Mouse (Mus musculus): ENCODE data around the gene Zkscan7.
"Not testable (repeated sequence)": the region's sequence is repeated elsewhere in the genome, so short reads cannot be mapped to it uniquely, and the experiment has no call there.

Gene Zkscan7

DNA sequence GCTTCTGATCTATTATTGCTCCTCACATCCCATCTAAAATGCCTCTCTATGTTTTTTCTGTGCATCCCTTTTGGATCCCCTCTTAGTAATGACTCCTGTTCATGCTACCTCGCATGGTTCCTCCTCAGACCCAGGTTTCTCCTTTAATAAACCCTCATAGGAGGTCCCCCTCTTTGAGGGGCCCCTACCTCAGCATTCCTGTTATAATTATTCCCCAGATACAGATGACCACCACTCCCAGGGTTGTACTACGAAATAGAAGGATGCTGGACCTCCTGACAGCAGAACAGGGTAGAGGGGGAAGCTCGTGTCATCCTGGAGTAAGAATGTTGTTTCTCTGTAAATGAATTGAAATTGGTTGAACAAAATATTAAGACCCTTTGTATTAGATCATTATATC, at the start of gene Zkscan7:
Gene Zkscan7 (plus strand): TSS at position 301 of the 400 bp plus-strand sequence.
- in situ Hi-C loops (cut with MboI; ENCODE audit: low sequenced_read_pairs): no loop called here

DNA sequence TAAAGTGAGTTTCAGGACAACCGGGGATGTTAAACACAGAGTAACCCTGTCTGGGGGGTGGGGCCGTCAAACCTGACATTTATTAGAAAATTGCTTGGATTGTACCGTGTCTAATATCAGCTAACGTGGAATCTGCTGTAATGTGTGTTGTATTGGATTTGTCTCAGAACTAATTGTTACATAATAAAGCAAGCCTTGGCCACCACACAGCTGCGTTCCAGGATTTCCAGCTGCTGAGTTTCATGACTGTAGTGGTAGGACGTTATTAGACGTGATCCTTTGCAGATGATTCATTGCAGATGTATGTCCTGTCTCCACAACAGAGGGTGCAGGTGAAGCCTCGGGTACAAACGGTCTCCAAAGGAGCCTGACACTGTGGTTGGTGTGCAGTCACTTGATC, 49.4 kb upstream of the Zkscan7 start:
- in situ Hi-C loops (cut with MboI; ENCODE audit: low sequenced_read_pairs): no loop called here

DNA sequence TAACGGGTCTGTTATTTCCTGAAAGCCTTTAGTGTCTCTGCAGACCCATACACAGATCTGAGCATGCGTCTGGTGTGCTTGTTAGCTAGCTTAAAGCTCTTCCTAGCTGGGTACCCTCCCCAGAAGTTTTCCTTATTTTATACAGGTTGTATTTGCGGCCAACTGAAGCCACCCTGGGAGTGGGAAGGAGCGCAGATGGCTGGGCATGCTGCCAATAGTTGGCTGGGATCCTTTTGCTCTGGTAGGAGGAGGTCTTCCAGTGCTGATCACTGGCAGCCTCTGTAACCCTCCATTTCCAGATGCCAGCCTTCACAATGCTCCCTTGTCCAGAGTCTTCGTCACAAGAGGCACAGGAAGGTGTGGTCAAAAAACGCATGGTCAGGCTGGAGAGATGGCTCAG, 48.7 kb upstream of the Zkscan7 start:
- in situ Hi-C loops (cut with MboI; ENCODE audit: low sequenced_read_pairs): no loop called here

- in situ Hi-C loops (cut with MboI; ENCODE audit: low sequenced_read_pairs): no loop called here
Measured at GRCm38 (mm10) chr9:122837216-122837615, 48.3 kb upstream of the Zkscan7 start.

DNA sequence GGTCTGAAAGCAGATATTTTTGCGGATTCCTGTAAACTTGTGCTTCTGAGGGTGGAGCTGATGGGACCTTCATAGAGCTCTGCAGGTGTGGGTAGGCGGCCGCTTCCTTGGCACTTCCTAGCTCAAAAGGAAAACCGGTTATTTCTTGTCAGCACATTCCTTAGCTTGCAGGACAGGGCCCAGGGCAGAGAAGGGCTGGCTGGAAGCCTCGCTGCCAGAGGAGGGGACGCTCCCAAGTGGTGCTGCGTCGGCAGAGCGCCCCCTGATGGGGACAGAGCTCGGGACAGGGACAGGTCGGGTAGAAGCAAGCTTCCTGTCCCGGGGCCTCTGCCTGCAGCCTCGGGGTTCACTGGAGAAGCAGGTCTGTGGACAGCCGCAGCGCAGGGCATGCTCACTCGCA, 47.8 kb upstream of the Zkscan7 start:
- in situ Hi-C loops (cut with MboI; ENCODE audit: low sequenced_read_pairs): no loop called here

DNA sequence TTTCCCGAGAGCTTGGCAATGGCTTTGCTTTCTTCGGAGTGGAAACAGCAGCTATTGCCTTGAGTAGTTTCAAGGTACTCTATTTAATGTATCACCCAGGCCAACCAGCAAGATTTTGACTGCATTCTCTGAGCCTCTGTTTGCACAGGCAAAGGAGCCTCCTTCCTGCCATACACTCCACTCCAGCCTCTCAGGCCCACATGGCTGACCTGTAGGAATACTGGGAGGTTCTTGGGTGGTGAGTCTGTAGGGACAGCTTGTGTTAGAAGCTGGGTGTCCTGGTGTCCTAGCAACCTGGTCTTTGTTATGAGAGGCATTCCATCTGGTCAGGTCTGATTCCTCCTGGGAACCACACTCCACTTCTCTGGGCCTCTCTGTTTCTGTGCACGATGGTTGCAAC, 41.7 kb upstream of the Zkscan7 start, which contains the start of gene Gm35549:
Gene Gm35549 (minus strand): TSS at position 276 of the 400 bp plus-strand sequence.
- in situ Hi-C loops (cut with MboI; ENCODE audit: low sequenced_read_pairs): no loop called here

DNA sequence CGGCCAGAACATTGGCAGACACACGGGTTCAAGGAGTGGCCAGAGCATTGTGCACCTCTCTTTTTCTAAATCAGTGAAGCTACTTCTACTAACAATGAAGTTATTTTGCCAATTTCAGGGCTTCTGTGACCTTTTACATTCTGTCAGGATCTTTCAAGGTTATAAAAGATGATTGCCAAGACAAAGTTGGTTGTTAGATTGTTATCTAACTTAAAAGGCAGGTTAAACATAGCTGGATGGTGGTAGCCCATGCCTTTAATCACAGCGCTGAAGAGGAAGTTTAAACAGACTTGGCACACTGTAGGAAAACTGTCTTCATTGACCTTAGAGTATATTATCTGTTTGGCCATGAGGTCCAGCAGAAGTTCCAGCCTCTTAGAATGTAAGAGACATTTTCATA, 39.9 kb upstream of the Zkscan7 start:
- in situ Hi-C loops (cut with MboI; ENCODE audit: low sequenced_read_pairs): no loop called here

DNA sequence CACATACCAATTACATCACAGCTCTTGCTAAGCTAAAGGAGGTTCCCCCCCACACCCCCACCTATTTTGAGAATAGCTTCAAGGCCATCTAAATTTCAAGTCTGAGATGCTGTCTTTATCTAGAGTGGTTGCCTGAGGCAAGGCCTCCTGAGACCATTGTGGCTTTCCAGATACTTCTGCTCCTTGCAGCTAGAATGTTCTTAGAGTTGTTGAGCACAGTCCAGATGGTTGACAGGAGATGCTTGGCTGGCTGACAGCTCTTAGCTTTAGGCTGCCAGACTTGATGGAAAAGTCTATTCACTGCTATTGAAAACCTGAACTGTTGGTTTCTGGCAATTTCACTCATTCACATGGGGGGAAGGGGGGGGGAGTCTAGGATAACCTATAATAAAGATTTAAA, 39.3 kb upstream of the Zkscan7 start:
- in situ Hi-C loops (cut with MboI; ENCODE audit: low sequenced_read_pairs): no loop called here

GRCm38 (mm10) chr9:122847811-122848311, 37.6 kb upstream of the Zkscan7 start:
- in situ Hi-C loops (cut with MboI; ENCODE audit: low sequenced_read_pairs): not testable (repeated sequence)

DNA sequence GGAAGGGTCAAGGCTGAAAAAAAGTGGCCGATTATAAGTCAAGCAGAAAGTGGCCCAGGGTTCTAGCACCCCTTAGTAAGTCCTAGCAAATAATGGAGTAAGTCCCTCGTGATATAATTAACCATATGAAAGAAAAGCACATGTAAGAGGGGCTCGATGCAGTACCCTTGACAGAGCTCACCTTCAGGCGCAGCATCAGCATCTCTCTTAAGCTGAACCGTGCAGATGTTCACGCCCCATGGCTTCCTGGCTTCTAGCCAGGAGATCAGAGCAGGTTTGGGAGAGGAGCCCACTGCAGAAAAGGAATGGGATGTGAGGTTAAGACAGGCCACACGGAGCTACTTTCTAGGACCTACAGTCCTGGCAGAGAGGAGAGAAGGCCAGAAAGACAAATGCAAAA, 31.0 kb upstream of the Zkscan7 start:
- in situ Hi-C loops (cut with MboI; ENCODE audit: low sequenced_read_pairs): no loop called here

DNA sequence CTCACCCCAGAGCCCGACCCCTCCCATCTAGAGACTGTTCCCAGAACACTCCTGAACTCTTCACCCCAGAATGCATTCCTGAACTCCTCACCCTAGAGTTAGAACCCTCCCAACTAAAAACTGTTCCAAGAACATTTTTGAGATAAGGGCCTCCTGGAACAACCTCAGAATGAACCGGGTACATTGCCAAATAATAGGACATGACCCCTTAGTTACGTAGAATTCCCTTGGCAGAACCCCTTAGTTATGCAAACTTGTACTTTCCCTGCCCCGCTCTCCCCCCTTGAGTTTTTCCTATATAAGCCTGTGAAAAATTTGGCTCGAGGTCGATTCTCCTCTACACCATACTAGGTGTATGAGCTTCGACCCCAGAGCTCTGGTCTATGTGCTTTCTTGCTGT, 30.3 kb upstream of the Zkscan7 start:
- in situ Hi-C loops (cut with MboI; ENCODE audit: low sequenced_read_pairs): not testable (repeated sequence)

- in situ Hi-C loops (cut with MboI; ENCODE audit: low sequenced_read_pairs): no loop called here
Measured at GRCm38 (mm10) chr9:122855617-122856016, 29.9 kb upstream of the Zkscan7 start.

DNA sequence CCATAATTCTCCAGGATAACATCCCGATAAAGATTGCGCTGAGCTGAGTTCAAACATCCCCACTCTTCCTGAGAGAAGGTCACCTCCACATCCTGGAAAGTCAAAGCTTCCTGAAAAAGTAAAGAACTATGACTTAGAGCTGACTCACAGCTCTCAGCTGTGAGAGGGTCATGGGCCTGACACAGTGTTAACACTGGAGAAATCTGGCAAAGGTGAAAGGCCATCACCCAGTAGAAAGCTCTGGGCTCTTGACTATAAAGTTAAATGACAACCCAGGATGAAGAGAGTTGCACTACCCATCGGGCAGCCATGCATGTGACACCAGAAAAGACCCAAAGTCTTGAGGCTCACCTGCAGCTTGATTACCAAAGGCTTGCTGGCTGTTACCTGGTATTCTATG, 28.8 kb upstream of the Zkscan7 start:
- in situ Hi-C loops (cut with MboI; ENCODE audit: low sequenced_read_pairs): no loop called here

- in situ Hi-C loops (cut with MboI; ENCODE audit: low sequenced_read_pairs): no loop called here
Measured at GRCm38 (mm10) chr9:122860752-122861151, 24.7 kb upstream of the Zkscan7 start.

DNA sequence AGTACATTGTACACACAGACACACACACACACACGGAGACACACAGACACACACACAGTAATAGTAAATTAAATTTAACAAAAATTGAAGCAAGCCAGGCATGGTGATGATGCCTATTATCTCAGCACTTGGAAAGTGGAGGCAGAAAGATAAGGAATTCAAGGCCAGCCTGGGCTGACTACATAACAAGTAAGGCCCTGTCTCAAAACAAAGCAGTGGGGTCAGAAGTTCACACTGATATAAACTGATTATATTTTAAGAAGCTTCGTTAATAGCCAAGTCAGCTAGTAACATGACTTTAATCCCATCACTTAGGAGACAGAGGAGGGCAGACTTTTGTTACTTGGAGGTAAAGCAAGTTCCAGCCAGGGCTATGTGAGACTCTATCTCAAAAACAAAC, 21.8 kb upstream of the Zkscan7 start:
- in situ Hi-C loops (cut with MboI; ENCODE audit: low sequenced_read_pairs): no loop called here

- in situ Hi-C loops (cut with MboI; ENCODE audit: low sequenced_read_pairs): no loop called here
Measured at GRCm38 (mm10) chr9:122864848-122865247, 20.6 kb upstream of the Zkscan7 start.

DNA sequence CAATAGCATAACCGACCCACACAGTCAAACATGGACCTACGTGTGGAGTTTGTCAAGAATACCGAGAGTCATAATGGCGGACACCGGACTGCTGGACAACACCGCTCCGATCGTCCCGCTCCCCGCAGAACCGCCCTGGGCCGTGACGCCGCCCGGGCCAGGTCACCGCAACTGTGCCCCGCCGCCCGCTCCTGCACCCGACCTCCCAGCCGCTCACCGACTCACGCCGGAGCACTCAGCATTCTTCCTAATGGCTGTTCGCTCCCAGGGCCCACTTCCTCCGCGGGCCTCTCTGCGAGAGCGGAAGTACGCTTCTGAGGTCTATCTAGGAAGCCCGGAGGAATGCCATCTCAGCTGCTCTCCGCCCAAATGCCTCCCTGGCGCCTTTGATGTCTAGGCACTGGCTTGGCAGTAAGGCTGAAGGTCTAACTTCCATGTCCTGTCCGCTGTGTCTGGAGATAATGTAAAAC, 19.8 kb upstream of the Zkscan7 start, which contains the start of gene Zfp445:
Gene Zfp445 (minus strand): TSS at position 310 of the 470 bp plus-strand sequence.
- in situ Hi-C loops (cut with MboI; ENCODE audit: low sequenced_read_pairs): no loop called here

DNA sequence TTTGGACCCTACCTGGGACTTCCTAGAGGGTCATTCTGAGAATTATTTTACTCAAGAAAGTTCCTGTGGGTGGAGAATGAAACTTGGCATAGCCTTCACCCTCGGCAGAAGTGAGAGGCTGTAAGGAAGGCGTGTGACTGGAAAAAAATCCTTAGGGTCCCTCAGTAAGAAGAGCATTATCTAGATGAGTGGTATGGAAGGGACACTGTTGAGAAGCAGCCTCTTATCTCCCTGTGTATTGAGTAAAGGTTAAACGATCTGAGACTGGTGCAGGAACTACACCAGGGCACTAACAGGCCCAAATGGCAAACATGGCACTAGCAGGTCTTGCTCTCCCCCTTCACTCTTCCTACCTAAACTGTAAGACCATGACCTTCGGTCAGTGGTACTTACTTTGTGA, 19.3 kb upstream of the Zkscan7 start:
- in situ Hi-C loops (cut with MboI; ENCODE audit: low sequenced_read_pairs): no loop called here

DNA sequence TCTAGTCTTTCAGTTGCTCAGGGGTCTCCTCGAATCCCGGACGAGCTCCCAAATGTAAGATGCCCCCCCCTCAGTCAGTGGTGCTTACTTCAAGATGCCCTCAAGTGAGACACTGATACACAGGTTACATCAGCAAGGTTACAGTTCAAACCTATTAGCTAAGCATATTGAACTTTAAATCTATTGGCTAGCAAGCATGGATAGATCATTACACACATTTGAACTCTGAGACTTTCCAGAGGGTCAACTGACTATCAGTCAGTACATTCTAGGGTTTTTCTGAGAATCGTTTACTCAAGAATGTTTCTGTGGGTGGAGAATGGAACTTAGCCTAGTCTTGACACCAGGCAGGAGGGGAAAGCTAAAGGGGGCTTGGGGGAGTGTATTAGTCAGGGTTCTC, 12.9 kb upstream of the Zkscan7 start:
- in situ Hi-C loops (cut with MboI; ENCODE audit: low sequenced_read_pairs): no loop called here

- in situ Hi-C loops (cut with MboI; ENCODE audit: low sequenced_read_pairs): no loop called here
Measured at GRCm38 (mm10) chr9:122874653-122875052, 10.8 kb upstream of the Zkscan7 start.

GRCm38 (mm10) chr9:122875145-122875544, 10.3 kb upstream of the Zkscan7 start:
- in situ Hi-C loops (cut with MboI; ENCODE audit: low sequenced_read_pairs): no loop called here

GRCm38 (mm10) chr9:122886372-122887179, 1.1 kb downstream of the Zkscan7 start:
- in situ Hi-C loops (cut with MboI; ENCODE audit: low sequenced_read_pairs): no loop called here

Measured in CH12F3 (cell line).